Mouse (Mus musculus) liver, adult 2 months (tissue): ENCODE measurements at regions not wholly inside any gene's neighbourhood (a gene's known extent, or its start where the extent isn't known, plus 50 kb on each side); places are given as distances from the start of the nearest gene placed in this dataset.

Experiments used
- CTCF ChIP-seq: fragments of 200-500 bp; IDR thresholded peaks from 2 replicates; pipeline ENCODE4 v1.5.1; 2011; ENCODE audit warnings: low read depth, low read length, control low read depth
- POLR2A ChIP-seq: fragments of 200-500 bp; IDR thresholded peaks from 2 replicates; pipeline ENCODE4 v1.6.1; 2011; ENCODE audit warnings: low read length, control low read depth; ENCODE audit not compliant: insufficient read depth; ENCODE audit errors: extremely low read depth

DNA sequence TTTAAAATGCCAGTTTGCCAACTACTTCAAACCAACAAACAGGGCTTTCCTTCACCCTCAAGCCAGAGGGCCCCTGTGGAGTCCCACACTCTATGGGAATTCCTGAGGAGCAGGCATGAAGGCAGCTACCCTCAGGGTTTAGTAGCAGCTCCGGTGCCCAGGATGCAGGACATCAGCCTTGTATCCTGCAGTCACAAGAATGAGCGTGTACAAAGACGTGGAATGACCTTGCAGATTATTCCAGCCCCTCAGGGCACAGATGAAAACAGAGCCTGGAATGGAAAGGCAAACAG is 143.2 kb upstream of the Car8 start:
- no peak for TF ChIP-seq CTCF
- TF ChIP-seq POLR2A: no peak
